Mouse (Mus musculus) forelimb bud, embryonic 11.5 days (tissue): ENCODE measurements at regions not wholly inside any gene's neighbourhood (a gene's known extent, or its start where the extent isn't known, plus 50 kb on each side); places are given as distances from the start of the nearest gene placed in this dataset.

ENCODE experiments used
- DNase-seq: peaks from one replicate; pipeline ENCODE4 v3.0.0-alpha.2; 2012; ENCODE audit warnings: low read depth, low spot score

DNA sequence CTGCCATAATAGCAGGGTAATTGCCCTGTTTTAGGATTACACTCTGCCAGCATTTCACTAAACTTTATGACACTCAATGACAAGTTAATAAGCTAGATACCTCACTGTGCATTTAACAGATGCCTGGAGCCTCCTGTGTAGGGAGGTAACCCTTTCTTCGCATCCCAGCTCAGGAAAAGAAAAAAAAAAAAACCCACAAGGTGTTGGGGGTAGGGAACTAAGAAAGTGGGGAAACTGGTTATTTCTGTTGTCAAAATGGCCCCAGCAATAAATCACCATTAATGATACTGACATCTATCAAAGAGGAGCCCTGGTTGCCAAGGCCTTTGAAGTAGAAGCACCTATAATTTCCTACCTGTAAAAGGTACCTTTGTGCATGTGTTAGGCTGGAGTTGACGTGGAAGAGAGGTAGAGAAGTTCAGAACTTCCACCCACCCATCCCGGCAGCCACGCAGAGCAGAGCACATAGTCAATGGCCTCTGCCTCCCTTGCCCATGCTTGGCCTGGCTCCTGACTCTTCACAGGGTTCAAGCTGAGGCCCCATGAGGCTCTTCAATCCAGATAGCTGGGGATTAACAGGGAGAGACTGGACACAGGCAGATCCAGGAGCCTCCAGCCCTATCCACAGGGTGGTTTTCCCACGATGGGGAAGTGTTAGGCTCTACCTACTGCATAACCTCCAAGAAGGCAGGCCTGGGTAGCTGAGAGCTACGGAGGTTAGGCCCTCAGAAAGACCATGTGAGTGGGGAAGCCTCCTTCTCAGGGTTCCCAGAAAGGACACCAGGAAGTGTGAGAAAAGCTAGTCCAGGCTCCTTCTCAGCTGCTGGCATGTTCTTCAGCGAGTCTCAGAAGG, 95.6 kb upstream of the Zfp703 start:
- no peak for DNase-seq

DNA sequence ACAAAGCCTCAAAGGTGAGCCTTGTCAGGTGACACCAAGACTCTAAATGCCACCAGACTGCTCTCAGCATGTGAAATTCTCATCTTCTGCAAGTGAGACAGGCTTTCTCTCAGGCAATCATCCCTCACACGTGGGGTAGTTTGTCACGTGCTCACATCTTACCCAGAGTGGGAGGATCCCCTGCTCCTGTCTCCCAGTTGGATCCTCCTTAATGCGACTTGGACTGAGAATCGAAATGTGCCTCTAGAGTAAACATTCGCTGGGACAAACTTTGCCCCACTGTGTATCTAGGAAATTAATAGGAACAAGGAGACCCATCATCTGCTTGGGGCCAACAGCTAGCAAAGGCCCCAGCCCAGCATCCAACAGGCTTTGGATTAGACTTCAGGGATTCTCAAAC, 94.5 kb upstream of the Zfp703 start:
- DNase-seq = no peak

DNA sequence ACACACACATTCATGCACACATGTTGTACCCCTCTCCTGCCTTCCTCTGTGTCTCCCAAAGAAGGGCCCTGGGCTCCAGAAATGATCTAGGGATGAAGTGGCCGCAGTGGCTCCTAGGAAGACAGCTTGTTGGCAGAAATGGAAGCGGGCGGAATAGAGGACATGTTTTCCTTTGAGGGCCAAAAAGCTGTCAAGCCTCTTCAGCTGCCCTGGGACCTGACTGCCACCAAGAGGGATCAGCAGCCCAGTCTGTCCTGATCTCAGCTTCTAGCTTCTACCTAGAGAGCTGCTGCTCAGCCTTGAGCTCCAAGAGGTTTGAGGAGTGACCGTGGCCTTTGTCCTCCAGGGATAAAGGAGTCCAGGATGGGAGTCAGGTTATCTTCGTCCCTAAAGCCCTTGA, 93.8 kb upstream of the Zfp703 start:
- no peak for DNase-seq

DNA sequence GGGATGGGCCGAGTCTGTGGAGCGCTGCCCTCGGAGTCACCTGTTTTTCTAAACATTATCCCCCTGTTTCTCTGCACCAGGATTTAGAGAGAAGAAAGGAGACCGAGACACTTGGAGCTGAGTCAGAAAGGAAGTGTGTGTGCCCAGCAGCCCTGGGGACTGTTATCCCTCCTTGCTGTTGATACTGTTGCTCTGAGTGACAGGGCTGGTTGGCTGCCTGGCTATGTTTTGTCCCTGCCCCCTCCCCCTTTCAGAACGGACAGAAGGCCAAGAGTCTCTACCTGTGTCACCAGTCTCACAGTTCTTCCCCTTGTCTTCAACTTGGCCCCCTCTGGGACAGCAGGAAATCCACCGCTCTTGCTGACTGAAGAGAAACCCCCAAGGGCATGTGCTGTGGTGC, 93.4 kb upstream of the Zfp703 start:
- no peak for DNase-seq

DNA sequence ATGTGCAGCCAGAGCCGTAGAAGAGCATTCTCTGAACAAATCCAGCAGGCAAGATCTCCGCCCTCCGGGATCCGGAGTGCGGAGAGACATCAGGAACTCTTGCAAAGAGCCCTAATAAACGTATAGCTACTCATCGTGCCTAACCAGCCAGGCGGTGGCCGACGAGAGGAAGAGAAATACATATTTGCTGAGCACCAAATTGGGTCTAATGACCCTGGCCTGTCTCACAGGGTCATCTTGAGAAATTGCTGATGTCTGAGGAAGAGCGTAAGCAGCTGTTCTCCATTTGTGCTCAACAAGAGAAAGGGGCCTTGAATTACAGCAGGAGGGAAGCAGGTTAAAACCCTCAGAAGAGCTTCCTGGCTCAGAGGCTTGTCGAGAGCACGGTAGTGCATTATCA, 92.8 kb upstream of the Zfp703 start:
- DNase-seq = no peak

DNA sequence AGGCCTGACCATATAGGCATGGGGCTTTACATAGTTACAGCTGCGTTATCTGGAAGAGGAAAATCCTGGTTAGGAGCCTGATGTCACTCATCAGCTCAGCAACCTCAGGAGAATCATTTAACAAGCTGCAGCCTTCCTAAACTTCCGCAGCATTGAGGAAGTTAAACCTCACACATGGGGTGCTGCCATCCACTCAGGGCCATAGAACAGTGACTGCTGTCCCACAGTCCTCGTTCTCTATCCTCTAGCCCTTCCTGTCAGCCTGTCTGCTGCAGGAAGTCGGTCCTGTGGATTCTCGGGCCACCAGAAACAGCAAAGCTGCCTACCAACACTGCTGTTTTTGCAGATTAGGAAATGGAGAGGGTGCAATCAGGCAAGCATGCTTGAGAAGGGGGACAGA, 91.8 kb upstream of the Zfp703 start:
- DNase-seq = no peak

DNA sequence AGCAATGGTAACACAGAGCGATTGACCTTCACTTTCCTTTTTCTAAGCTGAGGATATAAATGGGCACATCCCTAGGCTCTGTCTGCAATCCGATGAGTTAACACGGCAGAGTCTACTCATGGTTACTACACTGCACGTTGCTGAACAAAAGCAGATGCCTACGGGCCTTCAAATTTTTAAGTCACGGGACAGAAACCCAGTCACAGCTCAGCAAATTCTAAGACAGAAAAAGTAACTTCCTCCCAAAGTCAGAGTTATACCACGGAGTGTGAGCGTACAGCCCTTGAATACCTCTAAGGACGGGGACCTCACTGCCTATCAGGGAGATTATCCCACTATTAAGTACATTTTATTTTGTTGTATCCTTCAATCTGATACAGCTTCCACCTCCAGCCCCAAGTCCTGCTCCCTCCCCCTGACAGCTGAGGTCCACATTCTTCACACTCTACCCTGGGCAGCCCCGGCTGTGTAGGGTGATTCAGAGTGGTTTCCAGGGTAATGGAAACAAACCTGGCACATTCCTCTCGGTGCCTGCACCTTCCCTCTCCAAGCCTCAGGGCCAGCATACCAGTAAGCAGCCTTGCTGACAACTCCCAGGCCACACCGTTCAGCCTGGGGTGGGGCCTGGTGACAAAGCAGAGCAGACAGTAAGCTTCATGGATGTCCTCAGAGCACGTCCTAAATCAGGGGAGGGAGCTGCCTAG, 90.2 kb upstream of the Zfp703 start:
- peak; percentile 38 for DNase-seq

DNA sequence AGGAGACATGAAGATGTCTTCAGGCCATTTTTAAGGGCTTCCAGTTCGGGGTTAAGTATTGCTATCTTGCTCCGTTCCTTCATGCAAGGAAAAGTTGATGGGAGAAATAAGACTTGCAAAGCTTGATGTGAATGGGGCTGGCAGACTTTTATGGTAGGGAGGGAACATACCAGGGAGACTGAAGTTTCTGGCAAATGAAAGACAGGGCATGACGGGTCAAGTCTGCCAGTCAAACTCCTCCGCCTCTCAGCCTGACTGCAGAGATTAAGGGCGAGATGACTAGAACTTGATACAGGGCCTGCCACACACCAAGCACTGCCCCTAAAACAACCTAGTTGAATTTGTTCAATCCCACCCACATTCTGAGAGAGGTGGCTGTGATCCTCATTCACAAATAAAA, 89.6 kb upstream of the Zfp703 start:
- no peak for DNase-seq

DNA sequence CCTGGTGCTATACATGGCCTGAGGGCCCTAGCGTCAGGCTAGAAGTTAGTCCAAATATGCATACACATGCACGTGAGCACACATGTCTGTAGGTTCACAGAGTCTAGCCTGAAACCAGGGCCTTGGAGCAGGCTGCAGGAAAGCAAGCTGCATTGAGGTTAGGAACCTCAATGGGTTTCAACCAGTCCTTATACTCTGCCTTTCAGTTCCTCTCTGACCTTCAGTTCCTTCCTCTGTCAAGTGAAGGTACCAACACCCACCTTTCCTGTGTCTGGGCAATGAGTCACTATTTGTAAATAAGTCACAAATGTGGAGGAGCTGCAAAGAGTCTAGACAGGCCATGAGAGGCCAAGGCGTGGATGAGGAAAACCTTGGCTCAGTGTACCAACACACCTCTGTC, 89.1 kb upstream of the Zfp703 start:
- no peak for DNase-seq

DNA sequence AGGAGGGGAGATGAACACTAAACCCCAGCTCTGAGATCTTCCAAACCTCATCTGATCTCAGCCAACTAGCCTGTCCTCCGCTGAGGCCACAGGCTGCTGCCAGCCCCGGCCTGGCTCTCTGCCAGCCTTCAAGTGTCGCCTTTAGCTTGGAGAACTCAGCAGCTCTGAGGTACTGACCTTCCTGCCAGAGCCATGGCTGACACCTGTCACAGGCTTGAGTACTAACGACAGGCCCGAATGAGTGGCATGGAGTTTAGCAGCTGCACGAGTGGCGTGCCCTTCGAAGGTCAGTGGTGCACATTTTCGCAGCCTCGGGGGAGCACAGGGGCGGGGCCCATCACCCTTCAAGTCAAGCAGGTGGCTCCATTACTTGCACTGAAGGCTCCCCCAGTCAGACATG, 85.2 kb upstream of the Zfp703 start:
- no peak for DNase-seq

DNA sequence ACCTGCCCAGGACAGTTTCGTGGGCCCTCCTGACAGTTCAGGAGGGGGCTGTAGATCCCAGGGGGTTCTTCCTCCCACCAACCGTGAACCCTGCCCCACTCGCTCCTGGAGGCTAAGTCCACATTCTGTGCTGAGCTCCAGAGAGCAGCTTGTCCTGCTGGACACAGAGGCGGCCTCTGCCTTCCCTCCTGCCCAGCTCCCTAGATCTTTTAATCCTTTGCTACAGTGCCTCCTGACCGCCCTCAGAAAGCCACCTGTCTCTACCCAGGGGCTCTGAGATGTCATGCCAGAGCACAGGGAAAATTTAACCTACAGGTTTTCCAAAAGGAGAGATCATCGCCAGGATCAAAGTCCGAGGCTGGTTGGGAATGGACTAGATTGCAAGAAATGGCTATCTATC, 84.7 kb upstream of the Zfp703 start:
- DNase-seq = no peak

DNA sequence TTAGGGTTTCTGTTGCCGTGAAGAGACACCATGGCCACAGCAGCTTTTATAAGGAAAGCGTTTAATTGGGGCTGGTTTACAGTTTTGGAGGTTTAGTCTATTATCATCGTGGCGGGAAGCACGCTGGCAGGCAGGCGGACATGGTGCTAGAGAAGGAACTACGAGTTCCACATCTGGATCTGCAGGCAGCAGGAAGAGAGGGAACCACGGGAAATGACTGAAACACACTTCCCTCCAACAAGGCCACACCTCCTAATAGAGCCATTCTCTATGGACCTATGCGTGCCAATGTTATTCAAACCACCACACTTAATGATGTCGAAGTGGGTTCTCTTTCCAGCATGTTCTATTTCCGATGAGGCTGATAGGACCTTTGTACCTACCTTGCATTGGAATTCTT, 81.3 kb upstream of the Zfp703 start:
- no peak for DNase-seq

DNA sequence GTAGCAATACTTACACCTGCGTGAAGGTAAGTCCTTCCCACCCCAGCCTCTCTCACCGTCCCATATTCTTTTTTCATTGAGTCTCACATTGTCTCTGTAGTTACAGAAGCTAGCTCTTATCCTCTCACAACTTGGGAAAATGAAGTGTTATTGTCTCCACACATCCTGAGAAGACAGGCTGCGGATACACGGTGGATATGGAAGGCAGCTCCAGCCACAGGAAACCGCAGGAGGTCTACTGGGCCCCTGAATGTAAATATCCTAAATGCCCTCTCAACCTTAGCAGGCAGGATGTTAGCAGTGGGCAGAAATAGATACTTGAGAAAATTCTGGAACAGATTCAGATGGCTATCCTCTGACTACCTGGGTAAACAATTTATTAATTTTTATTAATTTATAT, 73.8 kb upstream of the Zfp703 start:
- DNase-seq = no peak

DNA sequence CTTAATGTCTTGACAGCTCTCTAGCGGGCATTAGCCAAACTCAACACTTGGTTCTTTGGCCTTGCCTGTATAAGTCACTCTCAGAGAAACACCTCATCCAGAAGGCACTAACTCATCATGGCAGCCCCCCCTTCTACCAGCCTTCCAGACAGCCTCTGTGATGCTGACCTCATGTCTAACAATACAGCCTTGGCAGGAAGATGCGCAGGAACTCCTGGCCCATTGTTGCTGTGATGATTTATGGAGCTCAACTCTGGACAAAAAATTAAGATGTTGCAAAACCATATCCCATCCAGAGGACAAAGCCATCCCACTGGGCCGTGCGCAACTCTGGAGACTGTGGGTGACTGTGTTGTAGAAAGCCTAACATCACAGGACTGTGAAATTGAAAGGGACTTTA, 70.9 kb upstream of the Zfp703 start:
- no peak for DNase-seq

DNA sequence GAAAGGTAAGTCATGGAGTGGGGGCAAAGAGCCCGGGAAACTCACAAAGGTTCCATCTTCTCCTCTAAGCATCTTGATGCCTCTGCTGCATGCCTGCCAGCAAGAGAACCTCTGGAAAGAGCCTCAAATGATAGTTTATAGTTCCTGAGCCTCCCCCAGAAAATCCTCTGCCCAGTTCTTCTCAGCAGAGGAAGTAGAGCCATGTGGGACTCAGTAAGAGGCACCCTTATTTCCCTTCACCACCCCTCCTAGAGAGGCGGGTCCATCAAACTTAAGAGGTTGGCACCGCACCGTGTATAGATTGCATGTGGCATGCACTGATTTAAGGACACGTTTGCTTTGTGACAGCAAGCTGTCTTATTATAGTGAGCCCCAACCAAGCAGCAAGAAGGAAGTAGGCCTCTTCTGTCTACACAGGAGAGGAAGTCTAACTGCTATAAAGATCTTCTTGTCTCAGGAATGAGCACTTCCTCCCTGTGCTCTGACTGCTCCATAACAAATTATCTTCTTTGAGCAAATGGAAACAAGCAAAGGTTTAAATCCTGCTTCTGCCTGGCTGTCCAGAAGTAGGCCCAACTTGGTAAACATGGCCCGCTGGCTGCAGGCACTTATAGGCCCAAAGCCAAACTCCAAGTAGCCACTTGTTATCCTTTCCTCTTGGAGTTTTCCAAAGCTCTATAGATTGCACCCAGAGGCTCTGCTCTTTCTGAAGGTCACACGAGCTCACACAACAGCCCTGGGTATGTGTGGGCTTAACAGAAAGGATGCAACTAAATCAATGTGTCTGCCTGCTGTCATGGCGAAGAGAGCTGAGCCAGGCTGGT, 69.6 kb upstream of the Zfp703 start:
- DNase-seq = no peak

DNA sequence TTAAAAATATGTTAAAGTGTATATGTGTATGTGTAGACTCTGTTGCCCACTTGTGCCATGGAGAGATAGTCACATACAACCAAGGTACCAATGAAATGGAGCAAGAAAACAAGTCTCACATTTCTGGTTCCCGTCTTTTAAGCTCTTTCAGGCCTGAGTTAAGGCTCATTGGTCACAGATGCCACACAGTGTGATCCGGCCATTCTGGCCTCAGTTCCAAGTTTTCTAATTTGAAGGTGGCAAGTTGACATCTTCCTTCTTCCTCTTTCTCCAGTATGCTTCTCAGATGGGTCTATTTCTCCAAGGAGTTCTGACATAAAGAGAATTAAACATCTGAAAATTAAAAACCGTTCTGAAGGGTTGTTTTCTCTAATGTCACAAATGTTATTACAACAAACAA, 66.9 kb upstream of the Zfp703 start:
- no peak for DNase-seq

DNA sequence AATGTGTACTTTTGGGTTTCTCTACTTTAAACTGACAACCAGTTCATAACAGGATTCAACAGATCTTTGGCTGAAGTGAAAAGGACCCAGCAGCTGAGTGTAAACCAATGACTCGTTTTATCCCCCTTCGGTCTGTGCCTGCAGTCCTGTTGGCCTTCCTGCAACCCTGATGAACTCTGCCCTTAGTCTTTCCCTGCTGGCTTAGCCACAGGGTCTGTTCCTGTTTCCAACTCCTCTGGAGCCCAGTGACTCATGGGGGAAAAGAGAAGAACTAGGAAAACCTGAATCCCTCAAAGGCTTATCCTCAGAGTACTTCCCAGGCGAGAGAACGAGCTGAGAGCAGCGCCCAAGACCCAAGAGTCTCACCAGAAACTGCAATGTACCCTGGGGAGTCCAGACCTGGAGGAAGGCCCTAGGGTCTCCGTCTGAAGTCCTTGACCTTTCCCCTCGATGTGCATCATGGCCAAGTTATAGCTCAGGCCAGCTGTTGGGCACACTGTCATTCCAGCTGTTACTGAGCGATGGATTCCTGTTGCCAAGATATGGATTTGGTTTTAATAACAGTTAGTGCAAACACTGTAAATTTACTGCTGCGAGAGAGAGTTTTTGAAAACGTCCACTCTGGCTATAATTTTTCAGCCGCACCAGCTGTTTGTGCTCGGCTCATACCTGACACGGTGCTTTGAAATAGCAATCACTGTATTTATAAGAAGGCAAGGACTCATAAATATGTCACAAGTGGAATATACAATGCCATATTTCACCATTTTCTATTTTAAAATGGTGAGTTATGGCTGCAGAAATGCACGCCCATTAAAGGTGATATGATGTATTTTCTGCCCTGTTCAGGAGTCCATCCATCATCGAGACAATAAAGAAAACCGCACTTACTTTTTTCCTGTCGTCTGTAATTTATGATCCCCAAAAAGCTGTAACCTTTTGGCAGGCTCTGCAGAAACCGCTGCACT, 63.3 kb upstream of the Zfp703 start:
- peak; percentile 77 for DNase-seq

DNA sequence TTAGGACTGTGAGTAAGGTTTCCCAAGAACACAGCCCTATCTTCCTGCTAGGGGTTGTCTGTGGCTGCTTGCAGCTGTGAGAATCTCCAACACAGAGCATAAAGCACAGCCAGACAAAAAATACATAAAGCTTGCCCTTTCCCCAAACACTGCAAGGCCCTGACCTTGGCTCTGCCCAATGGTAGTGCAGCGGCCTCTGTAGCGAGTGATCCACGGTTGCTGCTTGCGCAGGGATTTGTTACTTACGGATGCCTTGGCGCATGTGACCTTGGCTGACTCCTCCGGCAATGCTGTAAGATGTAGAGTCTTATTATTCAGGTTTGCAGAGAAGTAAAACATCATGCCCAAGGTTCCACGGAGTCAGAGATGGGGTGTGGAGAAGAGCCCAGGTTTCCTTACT, 61.4 kb upstream of the Zfp703 start:
- DNase-seq = no peak

DNA sequence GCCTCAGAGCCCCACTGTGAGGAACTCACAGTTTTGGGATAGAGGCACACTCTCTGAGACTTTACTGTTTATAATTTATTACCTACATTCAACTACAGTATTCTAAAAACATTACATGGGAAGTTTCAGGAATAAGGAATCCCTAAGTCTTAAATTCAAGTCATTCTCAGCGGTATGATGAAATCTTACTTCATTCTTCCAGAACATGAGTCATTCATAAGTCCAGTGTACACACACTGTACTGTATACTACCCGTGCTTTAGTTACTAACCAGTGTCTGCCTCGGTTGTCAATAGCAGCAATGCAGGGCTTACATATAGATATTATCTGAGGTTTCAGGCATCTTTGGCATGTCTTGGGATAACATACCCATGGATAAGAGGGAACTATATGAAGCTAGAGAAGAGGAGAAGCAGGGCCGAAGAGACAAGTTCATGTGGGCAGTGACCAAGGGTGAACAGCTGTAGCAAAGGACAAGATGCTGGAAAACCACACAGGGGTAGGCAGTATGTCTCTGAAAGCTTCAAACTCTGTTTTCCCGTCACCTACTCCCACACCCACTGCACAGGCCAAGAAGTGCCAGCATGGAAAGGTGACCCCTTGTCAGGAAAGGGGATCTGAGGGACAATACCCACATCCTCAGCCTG, 55.5 kb upstream of the Zfp703 start:
- no peak for DNase-seq

DNA sequence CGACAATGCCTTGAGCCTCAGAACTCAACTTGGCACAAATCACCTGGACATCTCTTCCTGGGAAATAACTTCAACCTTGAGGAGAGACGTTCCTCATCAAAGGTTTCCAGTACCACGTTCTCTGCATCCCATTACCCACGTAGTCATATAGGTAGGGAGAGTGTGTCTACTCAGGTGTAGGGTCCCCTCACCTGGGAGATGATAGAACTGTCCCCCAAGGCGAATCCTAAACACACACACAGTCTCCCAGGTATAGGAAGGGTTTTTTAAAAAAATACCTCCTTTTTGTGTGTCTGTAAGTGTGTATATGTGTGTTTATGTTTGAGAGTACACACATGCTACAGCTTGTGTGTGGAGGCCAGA, 55.0 kb upstream of the Zfp703 start:
- DNase-seq = no peak

DNA sequence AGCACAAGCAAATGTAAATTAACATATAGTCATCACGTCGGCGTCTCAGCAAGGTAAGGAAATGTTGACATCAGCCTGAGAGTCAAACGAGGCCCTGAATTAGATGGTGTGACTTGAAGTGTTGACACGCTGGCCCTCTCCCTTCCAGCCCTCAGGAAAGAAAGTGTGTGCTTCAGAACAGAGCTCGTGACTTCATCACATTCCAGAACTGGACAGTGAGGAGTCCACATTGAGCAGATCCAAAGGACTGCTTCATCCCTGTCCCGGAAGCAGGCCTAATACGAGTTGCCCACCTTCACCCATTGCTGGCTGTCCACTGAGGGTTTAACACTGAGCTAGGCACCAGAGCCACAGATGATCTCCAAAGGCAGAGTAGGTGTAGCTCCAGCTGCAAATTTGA, 54.0 kb upstream of the Zfp703 start:
- peak; percentile 70 for DNase-seq
